Mouse (Mus musculus): ENCODE results near the gene Megf11.

Megf11 gene

DNA sequence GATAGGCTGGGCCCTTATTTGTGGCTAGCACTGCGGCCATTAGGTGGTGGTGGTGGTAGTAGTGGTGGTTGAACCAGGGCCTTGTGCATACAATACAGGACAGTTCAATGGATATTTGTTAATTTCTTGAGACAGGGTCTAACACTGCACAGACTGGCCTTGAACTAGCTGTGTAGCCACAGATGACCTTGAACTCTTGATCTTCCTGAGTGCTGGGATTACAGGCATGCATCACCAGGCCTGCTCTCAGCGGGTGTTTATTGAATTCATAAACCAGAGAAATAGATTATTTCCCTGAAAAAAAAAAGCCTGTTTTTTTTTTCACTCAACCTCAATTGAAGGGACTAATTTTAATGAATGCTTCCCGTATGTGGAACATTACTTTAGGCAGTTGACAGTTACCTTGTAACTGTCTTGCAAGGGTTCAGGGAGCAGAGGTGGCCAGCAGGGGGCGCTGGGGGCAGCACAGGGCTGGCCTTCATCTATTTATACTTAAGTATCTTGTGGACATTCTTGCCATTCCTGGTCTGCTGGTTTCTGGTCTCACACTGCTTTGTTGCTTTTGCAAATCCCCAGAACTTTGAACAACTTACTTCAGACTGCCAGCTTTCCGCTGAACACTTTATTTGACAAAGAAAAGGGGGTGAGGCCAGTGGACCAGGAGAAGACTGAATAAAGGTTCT lies 8.6 kb downstream of the Megf11 start:
- no peak for DNase-seq (ENCODE audit: low read depth, low spot score)

DNA sequence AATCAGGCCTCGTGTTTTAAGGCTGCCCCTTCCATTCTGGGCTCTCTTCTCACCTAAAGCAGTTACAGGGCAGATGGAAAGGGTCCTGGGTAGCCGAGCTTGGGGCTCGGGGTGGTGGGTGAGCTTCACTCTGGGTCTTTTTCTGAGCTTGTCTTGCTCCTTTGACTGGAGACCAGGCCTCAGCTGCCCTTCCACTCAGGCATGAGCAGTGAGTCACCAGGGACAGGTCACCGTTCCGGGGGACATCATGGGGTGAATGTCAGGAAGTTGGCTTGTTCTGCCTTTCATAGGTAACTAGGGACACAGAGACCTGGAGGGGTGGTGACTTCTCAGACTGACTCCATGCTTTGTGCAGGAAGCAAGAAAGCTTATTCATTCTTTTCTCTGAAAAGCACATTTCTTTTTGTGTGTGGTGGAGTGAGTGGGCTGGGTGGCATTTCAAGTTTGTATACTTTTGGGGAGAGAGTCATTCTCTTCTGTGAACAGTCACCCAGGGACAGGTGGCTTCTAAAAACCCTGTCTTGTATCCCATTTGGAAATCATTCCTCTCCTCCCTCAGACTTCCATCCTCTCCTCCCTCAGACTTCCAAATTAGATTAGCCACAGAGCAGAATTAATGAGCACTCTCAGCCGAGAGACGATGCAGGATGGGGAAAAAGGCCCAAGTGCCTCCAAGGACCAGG lies 10.0 kb downstream of the Megf11 start:
- DNase-seq (ENCODE audit: low read depth, low spot score): no peak

DNA sequence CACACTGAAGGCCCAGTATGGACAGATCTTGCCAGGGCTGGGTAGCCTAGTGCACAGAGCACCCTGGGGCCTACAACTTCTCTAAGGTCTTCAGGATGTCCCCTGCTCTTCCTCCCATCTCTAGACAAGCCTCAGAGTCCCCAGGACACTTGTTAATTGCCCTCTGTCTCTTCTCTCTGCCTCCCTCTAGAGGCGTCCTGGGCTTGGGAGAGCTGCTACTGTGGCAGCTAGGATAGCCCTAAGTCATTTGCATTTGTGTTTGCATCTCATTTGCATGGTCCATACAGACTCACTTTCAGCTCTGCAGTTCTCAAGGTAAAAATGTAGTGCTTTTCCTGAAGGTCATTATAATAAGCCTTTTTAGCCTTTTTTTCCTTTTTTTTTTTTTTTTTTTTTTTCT lies 11.7 kb downstream of the Megf11 start:
- no peak for DNase-seq (ENCODE audit: low read depth, low spot score)

DNA sequence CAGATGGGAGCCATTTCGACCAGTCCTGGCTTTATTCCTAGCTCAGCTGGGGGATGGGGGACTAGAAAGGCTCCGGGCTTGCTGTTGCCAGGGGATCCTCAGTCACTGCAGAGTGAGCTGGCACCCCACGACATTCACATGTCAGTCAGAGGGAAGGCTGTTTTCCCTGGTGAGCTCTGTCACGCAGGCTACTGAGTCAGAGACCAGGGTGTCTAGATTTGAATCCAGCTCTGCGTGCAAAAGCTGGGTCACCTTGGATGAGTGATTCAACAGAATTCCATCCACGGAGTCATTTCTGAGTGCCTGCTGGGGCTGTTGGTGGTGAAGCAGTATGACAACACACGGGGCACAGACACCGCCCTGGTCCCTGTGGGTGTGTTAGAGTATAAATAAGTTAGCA lies 13.7 kb downstream of the Megf11 start:
- no peak for DNase-seq (ENCODE audit: low read depth, low spot score)

DNA sequence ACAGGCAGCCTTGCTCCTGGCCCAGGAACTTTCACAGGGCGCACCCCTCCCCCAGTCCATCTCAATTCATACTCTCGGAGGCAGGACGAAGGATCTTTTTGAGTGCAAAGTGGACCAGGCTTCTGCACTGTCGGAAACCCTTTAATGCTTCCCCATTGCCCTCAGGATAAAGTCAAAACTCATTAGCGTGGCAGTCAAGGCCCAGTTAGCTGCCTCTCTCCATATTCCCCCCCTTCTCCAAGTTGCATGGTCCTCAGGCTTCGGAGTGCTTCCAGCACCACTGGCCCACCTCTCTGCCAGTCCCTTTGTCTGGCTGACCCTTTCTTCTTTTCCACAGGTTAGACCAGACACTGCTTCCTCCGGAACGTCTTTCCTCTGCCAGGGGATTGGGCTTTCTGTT lies 16.7 kb downstream of the Megf11 start:
- DNase-seq (ENCODE audit: low read depth, low spot score): no peak

DNA sequence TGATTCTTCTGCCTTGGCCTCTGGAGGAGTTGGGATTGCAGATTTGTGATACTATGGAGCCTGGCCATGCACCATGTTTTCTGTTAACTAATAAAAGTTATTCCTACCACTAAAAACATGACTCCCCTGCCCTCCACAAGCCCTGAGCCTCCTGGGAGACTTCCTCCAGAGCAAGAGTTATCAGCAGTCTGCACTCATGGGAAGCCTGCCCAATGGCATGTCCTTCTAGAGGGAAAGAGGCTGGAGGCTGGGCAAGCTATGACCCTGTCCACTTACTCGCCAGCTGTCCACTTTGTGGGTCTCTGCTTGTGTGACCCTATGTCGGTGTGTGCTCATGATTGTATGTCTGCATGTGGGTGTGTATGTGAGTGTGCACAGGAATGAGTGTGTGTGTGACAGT lies 21.4 kb downstream of the Megf11 start:
- DNase-seq (ENCODE audit: low read depth, low spot score): no peak

DNA sequence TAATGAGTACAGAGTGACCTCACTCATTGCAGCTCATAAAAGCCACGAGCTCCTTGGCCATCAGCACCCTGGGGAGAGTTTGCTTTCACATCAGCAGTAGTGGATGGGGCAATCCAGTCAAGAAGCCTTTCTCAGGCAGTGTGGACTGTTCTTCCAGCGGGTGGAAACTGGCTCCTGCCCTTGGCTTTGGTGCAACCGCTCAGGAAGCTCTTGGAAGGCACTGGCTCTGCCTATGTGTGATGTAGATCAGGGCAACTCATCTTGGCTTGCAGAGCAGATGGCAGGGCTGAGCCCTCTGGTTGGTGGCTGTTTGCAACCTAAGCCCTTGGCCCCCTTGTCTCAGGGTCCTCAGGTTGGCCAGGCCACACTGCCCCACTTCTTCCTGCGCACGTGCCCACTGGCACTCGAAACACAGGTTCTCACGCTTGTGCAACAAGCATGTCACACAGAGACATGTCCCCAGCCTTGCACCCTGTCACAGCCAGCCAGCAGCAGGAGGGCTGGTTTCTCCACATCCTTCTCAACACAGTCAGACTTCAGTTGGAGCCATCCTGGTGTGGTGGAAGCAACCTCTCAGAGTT lies 22.1 kb downstream of the Megf11 start:
- DNase-seq (ENCODE audit: low read depth, low spot score): no peak

DNA sequence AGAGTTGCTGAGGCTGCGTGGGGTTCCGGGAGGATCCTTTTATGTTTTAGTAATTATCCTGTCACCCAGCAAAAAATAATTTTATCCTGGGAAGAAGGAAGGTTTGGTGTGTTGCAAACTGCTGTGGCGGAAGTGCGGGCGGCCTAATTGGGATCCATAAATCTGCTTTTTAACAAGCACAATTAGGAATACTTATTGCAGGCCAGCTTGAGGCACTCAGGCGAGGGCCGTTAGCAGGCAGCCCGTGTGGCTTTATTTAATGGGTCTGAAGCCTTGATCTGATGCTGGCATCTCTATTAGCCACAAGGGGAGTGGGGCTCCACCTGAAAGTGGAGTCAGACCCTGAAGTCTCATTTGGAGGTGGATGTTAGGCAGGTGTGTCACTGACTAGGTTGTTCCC lies 23.4 kb downstream of the Megf11 start:
- DNase-seq (ENCODE audit: low read depth, low spot score): no peak

DNA sequence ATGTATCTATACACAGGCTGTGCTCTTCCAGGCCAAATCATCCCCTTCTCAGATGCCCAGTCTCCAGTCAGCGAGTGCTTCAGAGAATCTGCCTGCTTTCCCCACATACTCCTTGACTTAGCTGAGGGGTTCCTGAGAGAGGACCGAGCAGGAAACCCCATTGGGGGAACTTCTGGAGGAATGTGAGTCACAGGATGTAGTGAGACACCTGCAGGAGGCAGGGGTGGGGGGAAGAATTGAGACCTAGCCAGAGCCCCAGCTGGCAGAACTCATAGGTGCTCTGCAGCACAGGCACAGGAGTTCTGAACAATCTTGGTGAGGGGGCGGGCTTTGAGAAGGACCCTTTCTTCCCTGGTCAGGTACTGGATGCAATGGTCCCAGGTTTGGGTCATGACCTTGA lies 35.0 kb downstream of the Megf11 start:
- DNase-seq (ENCODE audit: low read depth, low spot score): no peak

DNA sequence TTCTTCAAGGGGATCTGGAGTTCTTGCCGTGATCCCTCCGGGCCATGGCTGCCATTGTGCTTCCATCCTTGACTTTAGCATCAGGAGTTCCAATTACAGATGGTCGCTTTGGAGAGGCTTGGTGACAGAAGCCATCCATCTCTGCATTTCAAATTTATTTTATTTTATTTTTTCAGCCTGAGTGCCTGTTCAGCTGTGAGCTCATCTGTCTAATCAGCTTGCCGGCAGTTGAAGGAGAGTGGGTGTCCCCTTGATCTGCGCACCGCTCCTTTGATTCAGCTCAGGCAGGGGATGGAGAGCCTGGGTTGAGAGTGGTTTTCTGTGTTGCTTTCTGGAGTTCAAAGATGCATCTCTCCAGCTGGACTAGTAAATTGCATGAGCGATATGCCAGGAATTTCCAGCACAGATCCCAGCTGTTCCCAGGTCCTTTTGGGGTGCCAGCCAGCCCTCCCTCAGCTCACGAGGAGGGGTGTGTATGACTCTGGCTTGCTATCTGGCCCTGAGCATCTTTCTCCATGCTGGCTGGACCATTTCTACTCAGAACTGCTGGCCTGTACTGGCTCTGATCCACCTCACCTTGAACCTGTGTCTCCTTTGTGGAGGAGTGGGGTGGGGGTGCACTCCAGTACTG lies 36.7 kb downstream of the Megf11 start:
- no peak for DNase-seq (ENCODE audit: low read depth, low spot score)

DNA sequence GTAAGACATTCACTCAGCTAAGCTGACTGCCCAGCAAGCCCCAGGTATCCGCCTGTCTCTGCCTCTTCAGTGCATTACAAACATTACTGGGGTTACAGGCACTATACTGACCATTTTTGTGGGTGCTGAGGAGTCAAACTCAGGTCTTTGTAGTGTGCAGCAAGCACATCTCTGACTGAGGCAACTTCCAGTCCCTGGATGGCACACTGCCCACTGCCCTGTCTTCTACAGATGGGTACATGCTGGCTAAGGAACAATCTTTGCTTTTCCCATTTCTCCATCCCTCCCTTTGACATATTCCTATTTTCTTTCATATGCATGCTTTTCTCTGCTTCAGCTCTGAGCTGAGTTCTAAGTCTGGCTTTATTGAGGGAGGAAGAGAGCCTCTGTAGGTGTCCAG lies 38.5 kb downstream of the Megf11 start:
- DNase-seq (ENCODE audit: low read depth, low spot score): no peak

DNA sequence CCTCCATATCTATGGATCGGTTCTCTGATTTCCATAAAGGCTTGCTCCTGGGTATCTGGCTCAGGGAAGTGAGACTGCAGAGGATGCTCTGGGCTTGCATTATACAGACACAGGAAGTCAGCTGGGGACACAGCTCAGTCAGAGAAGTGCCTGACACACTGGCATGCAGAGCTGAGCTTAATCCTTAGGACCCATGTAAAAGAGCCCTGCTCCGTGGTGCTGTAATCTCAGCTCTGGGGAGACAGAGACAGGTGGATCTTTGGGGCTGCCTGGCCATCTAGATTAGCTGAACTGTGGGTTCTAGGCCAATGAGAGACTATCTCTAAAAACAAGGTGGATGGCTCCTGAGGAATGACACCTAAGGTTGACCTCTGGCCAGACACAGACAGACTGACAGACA lies 50.7 kb downstream of the Megf11 start:
- DNase-seq (ENCODE audit: low read depth, low spot score): no peak

DNA sequence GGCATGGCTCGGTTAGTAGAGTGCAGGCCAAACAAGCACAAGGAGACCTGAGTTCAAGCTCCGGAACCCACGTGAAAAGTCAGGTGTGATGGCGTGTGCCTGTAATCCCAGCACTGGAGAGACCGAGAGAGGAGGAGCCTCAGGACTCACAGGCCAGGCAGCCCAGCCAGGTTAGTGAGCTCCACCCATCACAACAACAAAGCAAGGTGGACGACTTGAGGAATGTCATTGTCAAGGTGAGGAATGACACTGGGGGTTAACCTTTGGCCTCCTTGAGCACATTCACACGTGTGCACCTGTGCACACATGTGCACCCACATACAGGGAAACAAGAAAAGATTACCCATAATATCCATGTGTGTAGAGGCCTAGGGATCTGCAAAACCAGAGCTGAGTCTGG lies 54.7 kb downstream of the Megf11 start:
- DNase-seq (ENCODE audit: low read depth, low spot score): no peak

DNA sequence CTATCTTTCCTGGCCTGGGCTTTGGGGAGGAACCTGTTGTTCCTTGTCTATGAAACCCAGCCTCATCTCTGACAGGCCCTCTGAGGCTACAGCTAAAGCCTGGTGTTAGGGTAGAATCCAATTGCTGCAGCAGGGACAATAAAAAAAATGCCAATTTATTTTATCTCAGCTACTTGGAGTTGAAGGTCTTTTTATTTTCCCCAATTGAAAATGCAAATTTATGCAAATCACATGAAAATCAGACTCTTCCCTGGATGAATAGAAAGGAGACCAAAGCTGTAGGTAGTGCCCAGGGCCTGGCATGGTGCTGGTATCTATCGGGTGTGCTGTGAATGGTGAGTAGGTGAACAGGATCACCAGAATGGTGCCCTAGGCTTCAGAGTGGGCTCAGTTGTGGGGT lies 60.6 kb downstream of the Megf11 start:
- no peak for DNase-seq (ENCODE audit: low read depth, low spot score)

DNA sequence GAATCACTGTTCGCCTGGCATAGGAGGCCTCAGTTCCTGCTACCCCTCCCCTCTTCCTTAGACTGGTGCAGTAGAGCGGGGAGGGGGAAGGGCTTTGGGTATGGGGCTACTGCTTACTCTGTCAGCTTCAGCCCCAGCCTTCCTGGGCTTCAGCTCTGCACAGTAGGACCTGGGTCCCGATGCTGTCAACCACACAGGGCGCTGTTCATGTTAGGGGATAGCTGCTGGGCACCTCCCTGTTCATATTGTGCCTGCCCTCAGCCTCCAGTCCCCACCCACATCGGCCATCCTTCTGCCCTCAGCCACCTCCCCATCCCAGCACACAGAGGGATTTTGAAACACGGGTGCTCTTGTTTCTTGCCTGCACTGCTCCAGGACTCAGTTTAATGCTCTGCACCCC lies 61.6 kb downstream of the Megf11 start:
- DNase-seq (ENCODE audit: low read depth, low spot score): no peak

DNA sequence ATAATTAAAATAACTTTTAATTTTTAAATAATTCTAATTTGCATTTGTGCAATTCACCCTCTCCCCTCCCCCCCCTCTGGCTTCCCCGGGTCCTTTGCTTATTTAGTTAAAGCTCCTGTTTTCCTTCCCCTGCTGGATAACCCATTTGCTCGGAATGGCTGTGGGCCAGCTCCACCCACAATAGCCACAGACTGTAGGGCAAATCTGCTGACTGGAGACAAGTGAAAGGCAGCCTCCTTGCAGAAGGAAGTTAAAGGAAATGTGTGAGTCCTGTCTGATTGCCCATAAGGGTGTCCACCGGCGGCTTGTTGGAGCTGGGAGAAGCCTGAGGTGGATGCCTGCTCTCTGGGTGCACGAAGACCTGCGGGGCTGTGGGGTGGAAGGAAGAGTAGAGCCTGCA lies 62.1 kb downstream of the Megf11 start:
- no peak for DNase-seq (ENCODE audit: low read depth, low spot score)

DNA sequence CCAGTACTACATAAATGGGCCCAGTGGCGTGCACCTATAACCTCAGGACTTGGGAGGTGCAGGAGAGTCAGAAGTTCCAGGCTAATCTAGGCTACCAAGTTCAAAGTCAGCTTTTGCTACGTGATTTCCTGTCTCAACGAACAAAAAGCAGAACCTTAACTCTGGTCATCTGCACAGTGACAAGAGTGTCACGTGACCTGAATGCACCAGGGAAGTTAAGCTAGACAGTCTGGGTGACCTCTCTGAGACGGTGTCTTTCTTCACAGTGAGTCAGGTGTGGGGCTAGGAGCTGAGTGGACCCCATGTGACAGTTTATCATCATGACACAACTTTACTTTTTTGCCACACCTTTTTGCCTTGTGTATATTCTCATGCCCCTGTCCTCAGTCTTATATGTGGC lies 67.3 kb downstream of the Megf11 start:
- no peak for DNase-seq (ENCODE audit: low read depth, low spot score)

DNA sequence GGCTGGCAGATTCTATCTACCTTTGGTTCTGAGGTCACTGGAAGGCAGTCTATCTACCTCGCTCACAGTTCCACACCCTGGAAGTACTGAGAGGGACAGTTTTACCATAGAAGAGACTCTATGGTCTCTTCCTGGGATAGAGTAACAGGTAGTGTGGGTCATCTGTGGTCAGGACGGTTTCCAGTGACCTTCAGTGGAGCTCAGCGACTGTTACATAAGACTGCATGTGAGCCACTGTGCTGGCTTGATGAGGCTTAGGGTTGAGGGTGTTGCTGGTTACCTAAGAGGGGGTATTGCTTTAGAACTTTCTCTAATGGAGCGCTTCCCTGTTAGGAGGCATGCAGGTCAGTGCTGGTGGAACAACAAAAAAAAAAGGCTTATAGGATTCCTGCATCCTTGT lies 68.8 kb downstream of the Megf11 start:
- no peak for DNase-seq (ENCODE audit: low read depth, low spot score)

DNA sequence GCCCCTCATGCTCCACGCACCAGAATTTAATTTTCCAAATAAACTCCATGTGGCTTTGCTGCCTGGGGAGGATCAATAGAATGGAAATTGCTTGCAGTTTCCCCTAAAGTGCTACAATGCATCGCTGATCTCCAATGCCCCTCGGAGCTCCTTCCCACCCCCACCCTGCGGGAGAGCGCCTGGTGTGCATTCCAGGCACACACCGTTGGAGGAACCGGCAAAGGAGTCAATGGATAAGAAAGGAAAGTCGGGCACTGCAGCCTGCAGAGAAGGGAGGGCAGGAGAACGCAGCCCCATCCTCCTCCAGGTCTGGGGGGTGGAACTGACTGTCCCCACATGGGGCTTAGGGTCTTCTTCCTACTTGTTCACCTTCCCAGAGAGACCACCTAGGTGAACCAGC lies 70.5 kb downstream of the Megf11 start:
- no peak for DNase-seq (ENCODE audit: low read depth, low spot score)

DNA sequence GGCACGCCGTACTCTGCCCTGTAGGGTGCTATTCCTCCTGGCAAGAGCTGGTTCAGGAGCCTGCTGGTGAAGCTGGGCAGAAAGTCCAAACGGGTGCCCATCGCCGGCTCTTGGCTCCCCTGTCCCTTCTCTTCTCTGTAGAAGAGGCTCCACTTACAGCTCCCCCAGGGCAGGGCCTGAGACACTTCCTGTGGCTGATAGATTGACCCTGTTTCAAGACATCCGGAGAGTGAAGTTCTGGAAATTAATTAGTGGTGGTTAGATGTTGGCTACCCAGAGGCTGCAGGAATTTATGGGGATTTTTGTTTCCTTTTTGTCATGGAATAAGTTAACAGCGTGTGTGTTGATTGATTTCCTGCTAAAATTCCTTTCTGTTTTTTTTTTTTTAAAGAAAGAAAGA lies 72.2 kb downstream of the Megf11 start:
- DNase-seq (ENCODE audit: low read depth, low spot score): no peak

DNA sequence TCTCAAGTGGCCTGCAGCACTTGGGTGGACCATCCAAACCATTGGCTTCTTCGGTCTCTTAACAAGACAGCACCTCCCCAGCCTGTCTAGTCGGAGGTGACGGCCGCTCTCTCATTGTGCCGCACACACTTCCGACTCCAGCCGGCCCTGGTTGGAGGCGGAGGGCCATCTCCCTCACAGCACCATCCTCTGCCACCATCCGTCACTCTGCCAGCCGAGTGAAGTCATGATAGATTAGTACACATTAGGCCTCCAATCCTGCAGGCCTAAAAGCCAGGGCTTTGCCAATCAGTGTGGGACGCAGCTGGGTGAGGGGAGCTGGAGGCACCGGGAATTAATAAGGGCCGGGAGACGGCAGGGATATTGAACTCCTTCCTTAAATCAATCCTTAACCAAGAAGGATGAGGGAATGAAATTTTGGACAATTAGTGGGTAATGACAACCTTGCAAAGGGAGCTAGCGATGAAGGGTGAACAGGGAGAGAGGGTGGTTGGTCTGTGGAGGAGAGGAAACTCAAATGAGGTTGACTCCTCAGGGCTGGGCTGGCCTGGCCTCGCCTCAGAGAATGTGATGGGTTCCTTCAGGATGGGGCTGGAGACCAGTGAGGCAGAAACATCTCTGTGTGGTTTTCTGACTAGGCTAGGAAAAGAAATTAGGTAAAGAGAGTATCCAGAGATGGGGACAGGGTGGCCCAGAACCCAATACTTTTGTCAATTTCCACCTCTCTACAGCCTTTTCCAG lies 76.3 kb downstream of the Megf11 start:
- no peak for DNase-seq (ENCODE audit: low read depth, low spot score)

DNA sequence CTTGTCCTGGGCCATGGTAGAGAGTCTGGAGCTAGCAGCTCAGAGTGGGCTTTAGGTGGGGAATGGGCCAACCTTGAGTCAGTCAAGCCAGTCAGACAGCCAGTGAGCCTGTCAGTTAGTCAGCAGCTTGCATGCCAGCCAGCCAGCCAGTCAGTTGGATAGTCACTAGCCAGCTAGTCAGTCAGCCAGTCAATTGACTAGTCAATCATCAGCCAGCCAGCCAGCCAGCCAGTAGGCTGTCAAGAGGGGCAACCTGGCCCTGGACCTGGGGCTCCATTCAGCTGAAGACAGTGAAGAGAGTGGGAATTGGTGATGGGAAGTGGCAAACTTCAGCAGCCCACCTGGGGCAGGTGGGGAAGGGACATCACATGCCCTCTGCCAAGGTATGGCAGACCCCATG lies 77.4 kb downstream of the Megf11 start:
- DNase-seq (ENCODE audit: low read depth, low spot score): no peak
